Mouse (Mus musculus) olfactory bulb, adult 2 months (tissue): Measurements from ENCODE around the gene Scaf11.

ENCODE experiments used
- CTCF ChIP-seq: fragments of 200-500 bp; IDR thresholded peaks from 2 replicates; pipeline ENCODE4 v1.5.1; 2012; ENCODE audit warnings: low read depth, mild to moderate bottlenecking, low read length, moderate library complexity; ENCODE audit not compliant: insufficient read depth
- POLR2A ChIP-seq: fragments of 200-500 bp; IDR thresholded peaks from 2 replicates; pipeline ENCODE4 v1.6.1; 2012; ENCODE audit warnings: mild to moderate bottlenecking, low read depth, low read length, moderate library complexity; ENCODE audit not compliant: insufficient read depth

DNA sequence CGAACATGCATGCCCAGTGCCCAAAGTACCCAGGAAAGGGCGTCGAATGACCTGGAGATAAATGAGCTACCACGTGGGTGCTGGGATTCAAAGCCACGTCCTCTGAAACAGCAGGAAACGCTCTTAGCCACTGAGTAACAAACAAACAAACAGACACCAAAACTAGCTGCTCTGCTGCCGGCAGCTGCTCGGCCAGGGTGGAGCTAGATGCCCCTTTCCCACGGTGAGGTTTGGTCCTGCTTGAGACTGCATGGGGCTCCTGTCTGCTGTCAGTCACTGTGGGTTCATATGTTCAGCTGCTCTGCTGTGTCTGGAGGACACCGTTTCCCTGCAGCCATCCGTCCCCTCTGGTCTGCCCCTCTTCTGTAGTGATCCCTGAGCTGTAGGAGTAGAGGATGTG, 78.4 kb downstream of the Scaf11 start:
- no peak for TF ChIP-seq CTCF
- TF ChIP-seq POLR2A = no peak
